ENCODE assay signal across 24 mouse cellular contexts in the genomic region with DNA sequence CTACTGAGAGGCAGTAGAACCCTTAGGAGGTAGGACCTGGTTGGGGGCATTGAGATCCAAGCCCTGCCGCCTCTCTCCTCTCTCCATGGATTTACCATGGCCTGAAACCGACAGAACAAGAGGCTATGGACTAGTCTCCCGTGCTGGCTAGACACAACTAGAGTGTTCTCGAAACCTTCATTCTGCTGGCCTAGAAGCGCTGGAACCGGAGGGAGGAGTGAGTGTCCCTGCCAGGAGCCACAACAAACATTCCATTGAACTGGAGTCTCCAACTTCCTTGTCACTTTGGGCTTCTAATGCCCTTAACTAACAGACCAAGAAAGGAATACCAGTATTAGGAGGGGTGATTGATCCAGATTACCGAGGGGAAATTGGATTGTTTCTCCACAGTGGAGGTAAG. TPM values are rescaled to one million over a fixed set of nuclear protein-coding genes. Genes with fewer than 3 reads are reported as not detected.
"Had no signal": no experiment of that assay in that cellular context is flagged by ENCODE, and none has a peak within 500 bp of the region (broad histone marks: within the 10 kb centered on the region; RNA-seq: fewer than 3 reads in every experiment).

No protein-coding gene starts in this region.

- ATAC-seq: forebrain, postnatal 0 days; hindbrain, postnatal 0 days; intestine, embryonic 16.5 days; liver, embryonic 12.5 days had no signal

- H3K4me3 ChIP-seq: heart, embryonic 13.5 days; heart, embryonic 15.5 days; hindbrain, embryonic 13.5 days; hindbrain, embryonic 15.5 days; kidney, embryonic 15.5 days; limb, embryonic 13.5 days; limb, embryonic 15.5 days; liver, embryonic 12.5 days had no signal

- H3K9me3 ChIP-seq: heart, embryonic 13.5 days; heart, embryonic 15.5 days; hindbrain, embryonic 13.5 days; hindbrain, embryonic 15.5 days; kidney, embryonic 15.5 days; limb, embryonic 13.5 days; limb, embryonic 15.5 days; liver, embryonic 12.5 days had no signal

- H3K36me3 ChIP-seq: heart, embryonic 13.5 days; heart, embryonic 15.5 days; hindbrain, embryonic 13.5 days; hindbrain, embryonic 15.5 days; kidney, embryonic 15.5 days; limb, embryonic 13.5 days; limb, embryonic 15.5 days; liver, embryonic 12.5 days had no signal

- H3K4me2 ChIP-seq: heart, embryonic 13.5 days; heart, embryonic 15.5 days; hindbrain, embryonic 13.5 days; hindbrain, embryonic 15.5 days; kidney, embryonic 15.5 days; limb, embryonic 13.5 days; limb, embryonic 15.5 days; liver, embryonic 12.5 days had no signal

- H3K9ac ChIP-seq: forebrain, postnatal 0 days; heart, embryonic 13.5 days; heart, embryonic 15.5 days; hindbrain, embryonic 13.5 days; hindbrain, embryonic 15.5 days; kidney, embryonic 15.5 days; limb, embryonic 13.5 days; limb, embryonic 15.5 days; liver, embryonic 12.5 days; liver, embryonic 14.5 days had no signal

- H3K4me1 ChIP-seq: kidney, embryonic 15.5 days; limb, embryonic 13.5 days; limb, embryonic 15.5 days; liver, embryonic 12.5 days had no signal

- H3K27ac ChIP-seq: heart, embryonic 13.5 days; heart, embryonic 15.5 days; hindbrain, embryonic 13.5 days; hindbrain, embryonic 15.5 days; hindbrain, postnatal 0 days; kidney, embryonic 15.5 days; kidney, postnatal 0 days; limb, embryonic 13.5 days; limb, embryonic 15.5 days; liver, embryonic 12.5 days; liver, embryonic 14.5 days had no signal

- H3K27me3 ChIP-seq: heart, embryonic 15.5 days; hindbrain, embryonic 13.5 days; hindbrain, embryonic 15.5 days; kidney, embryonic 15.5 days; limb, embryonic 15.5 days had no signal

- DNase-seq: forebrain, postnatal 0 days; gastrocnemius, postnatal 10 days; gastrocnemius, postnatal 25 days; kidney, adult 11 months; kidney, adult 2 months; kidney, adult 9 months; kidney, postnatal 14 days; kidney, postnatal 36 days; layer of hippocampus, adult 9-11 months; layer of hippocampus, postnatal 36 days; left cerebral cortex, postnatal 4 days had no signal

RNA-seq across cellular contexts. Expression of gene Alpl, which starts 20.0 kb away (rescaled TPM):
- total RNA-seq: hematopoietic stem cell, adult 5-6 weeks had no signal
